Mouse (Mus musculus) right cerebral cortex, postnatal 14 days (tissue): ENCODE measurements around the gene Gm4744.
"Not testable (repeated sequence)": the region's sequence is repeated elsewhere in the genome, so short reads cannot be mapped to it uniquely, and the experiment has no call there.

ENCODE experiments used
- DNase-seq: peaks from one replicate; pipeline ENCODE4 v3.0.0; 2022

The Gm4744 gene

GRCm38 (mm10) chr6:40951770-40952169, at the start of gene Gm4744:
Gene Gm4744, minus strand, starts transcription at chr6:40951870.
- DNase-seq, result no peak

- DNase-seq, result not testable (repeated sequence)
Measured at GRCm38 (mm10) chr6:40999379-40999778, 47.7 kb upstream of the Gm4744 start, which contains the start of gene Gm2663. Gene Gm2663, minus strand, starts transcription at chr6:40999479.

- DNase-seq, result not testable (repeated sequence)
Measured at GRCm38 (mm10) chr6:40964454-40964853, 12.8 kb upstream of the Gm4744 start, which contains the start of gene 1810009J06Rik. Gene 1810009J06Rik, plus strand, starts transcription at chr6:40964754.

- no peak for DNase-seq
Measured at GRCm38 (mm10) chr6:40953716-40954115, 2.0 kb upstream of the Gm4744 start.

DNA sequence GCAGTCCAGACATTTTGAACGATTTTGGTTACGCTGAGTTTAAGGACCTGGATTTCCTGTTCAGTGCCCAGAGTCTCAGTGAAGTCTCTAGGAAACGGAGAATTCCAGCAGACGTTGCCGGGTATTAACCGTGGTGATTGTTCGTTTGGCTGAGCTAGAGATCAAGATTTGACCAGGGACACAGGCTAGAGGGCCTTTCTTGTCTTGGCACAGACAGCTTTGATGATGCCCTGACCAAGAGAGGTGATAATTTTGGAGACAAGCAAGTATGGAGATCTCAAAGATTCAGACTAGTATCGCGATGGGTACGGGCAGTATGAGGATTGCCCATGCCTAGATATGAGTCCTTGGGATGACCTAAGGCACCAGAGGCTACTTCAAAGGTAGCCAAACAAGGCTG, 11.2 kb downstream of the Gm4744 start, which contains the start of gene 1700074P13Rik:
Gene 1700074P13Rik, minus strand, starts transcription at position 101 of the 400 bp plus-strand sequence.
- no peak for DNase-seq

GRCm38 (mm10) chr6:40919954-40920353, 31.7 kb downstream of the Gm4744 start:
- DNase-seq, result no peak

- DNase-seq, result no peak
Measured at GRCm38 (mm10) chr6:40900287-40900686, 51.4 kb downstream of the Gm4744 start, which contains the start of gene Prss58. Gene Prss58, minus strand, starts transcription at chr6:40900387.
